Mouse (Mus musculus) erythroid progenitor cell, adult 5-6 weeks (primary cell): Measurements from ENCODE around the gene Akna. TPM values are rescaled to one million over a fixed set of nuclear protein-coding genes. Genes with fewer than 3 reads are reported as not detected.

ENCODE experiments used
- ATAC-seq: replicated peaks from 2 replicates; pipeline ENCODE4 v1.8.0; 2016; ENCODE audit warnings: moderate number of reproducible peaks, mild to moderate bottlenecking, moderate TSS enrichment, inconsistent platforms; ENCODE audit not compliant: poor library complexity, low FRiP score, severe bottlenecking
- total RNA-seq, 2 experiments: library from RNA; stranded (forward) in 1 of 2; stranded (reverse) in 1 of 2; fragments of 150-400 nt in 1 of 2; fragments of 186-747, 209-891 nt in 1 of 2; gene quantifications; 2 replicates each; pipeline versions ENCODE4 v1.2.3 to v1.2.4; 2015 to 2017; ENCODE audit warnings: low replicate concordance in 2 of 2

Gene Akna
- total RNA-seq, 2 experiments from 2014 or later, result 12.0 to 26.4 TPM

- ATAC-seq, result no peak
Observed at GRCm38 (mm10) chr4:63388029-63388428, 15.1 kb downstream of the Akna start.

GRCm38 (mm10) chr4:63385784-63386183 is 17.4 kb downstream of the Akna start:
- no peak for ATAC-seq

- no peak for ATAC-seq
Observed at GRCm38 (mm10) chr4:63385253-63385652, 17.9 kb downstream of the Akna start.

GRCm38 (mm10) chr4:63384262-63384661 is 18.9 kb downstream of the Akna start:
- peak; percentile 71 for ATAC-seq

GRCm38 (mm10) chr4:63383474-63383873 is 19.7 kb downstream of the Akna start:
- peak; percentile 44 for ATAC-seq

GRCm38 (mm10) chr4:63382676-63383369 is 20.3 kb downstream of the Akna start:
- peak; percentile 69 for ATAC-seq

GRCm38 (mm10) chr4:63377483-63377882 is 25.7 kb downstream of the Akna start:
- ATAC-seq, result no peak

- ATAC-seq, result no peak
Observed at GRCm38 (mm10) chr4:63375367-63375766, 27.8 kb downstream of the Akna start.

- ATAC-seq, result peak; percentile 88
Observed at GRCm38 (mm10) chr4:63374331-63374730, 28.8 kb downstream of the Akna start.

GRCm38 (mm10) chr4:63373404-63373803 is 29.8 kb downstream of the Akna start:
- peak; percentile 63 for ATAC-seq

GRCm38 (mm10) chr4:63371890-63372289 is 31.3 kb downstream of the Akna start:
- ATAC-seq, result peak; percentile 36

GRCm38 (mm10) chr4:63370897-63371296 is 32.3 kb downstream of the Akna start:
- no peak for ATAC-seq

- ATAC-seq, result peak; percentile 56
Observed at GRCm38 (mm10) chr4:63368577-63368976, 34.6 kb downstream of the Akna start.

- no peak for ATAC-seq
Observed at GRCm38 (mm10) chr4:63362150-63362549, 41.0 kb downstream of the Akna start, which contains the start of gene Orm2. Orm2 (plus strand) TSS chr4:63362449.

GRCm38 (mm10) chr4:63359861-63360260 is 43.3 kb downstream of the Akna start:
- no peak for ATAC-seq

- no peak for ATAC-seq
Observed at GRCm38 (mm10) chr4:63356981-63357570, 46.1 kb downstream of the Akna start.

- no peak for ATAC-seq
Observed at GRCm38 (mm10) chr4:63355877-63356665, 47.1 kb downstream of the Akna start, which contains the start of gene Orm3. Orm3 (plus strand) TSS chr4:63356162.

GRCm38 (mm10) chr4:63348524-63348923 is 54.6 kb downstream of the Akna start:
- ATAC-seq, result no peak

- ATAC-seq, result no peak
Observed at GRCm38 (mm10) chr4:63346659-63347058, 56.5 kb downstream of the Akna start.

GRCm38 (mm10) chr4:63345261-63345660 is 57.9 kb downstream of the Akna start:
- ATAC-seq, result no peak

- ATAC-seq, result no peak
Observed at GRCm38 (mm10) chr4:63344295-63344694, 58.9 kb downstream of the Akna start, which contains the start of gene Orm1. Orm1 (plus strand) TSS chr4:63344560.
